Mouse (Mus musculus) mouse trophoblast stem cell (cell line): Measurements from ENCODE around the gene Nmnat3.

Source experiments
- in situ Hi-C, 2 experiments: fragments of 300-500 bp; cut with MseI, MboI; formaldehyde crosslinking; loops; 2 replicates in 1 of 2; 3 replicates in 1 of 2; pipeline ENCODE4 v1.15.1; 2025

Nmnat3 gene

GRCm38 (mm10) chr9:98354919-98355318 is 67.7 kb downstream of the Nmnat3 start:
- in situ Hi-C loops = no loop called here

- in situ Hi-C loops = no loop called here
These were observed 73.8 kb downstream of the Nmnat3 start for GRCm38 (mm10) chr9:98361047-98361446.

GRCm38 (mm10) chr9:98366075-98366474 is 78.8 kb downstream of the Nmnat3 start:
- in situ Hi-C loops = no loop called here

GRCm38 (mm10) chr9:98367333-98367962 is 80.2 kb downstream of the Nmnat3 start:
- in situ Hi-C loops = no loop called here

GRCm38 (mm10) chr9:98369707-98370106 is 82.5 kb downstream of the Nmnat3 start:
- in situ Hi-C loops = no loop called here

- in situ Hi-C loops = no loop called here
These were observed 86.1 kb downstream of the Nmnat3 start for GRCm38 (mm10) chr9:98373358-98373757.

GRCm38 (mm10) chr9:98374897-98375296 is 87.7 kb downstream of the Nmnat3 start:
- in situ Hi-C loops = no loop called here

- in situ Hi-C loops = no loop called here
These were observed 88.3 kb downstream of the Nmnat3 start for GRCm38 (mm10) chr9:98375329-98376170.

- in situ Hi-C loops = no loop called here
These were observed 92.5 kb downstream of the Nmnat3 start for GRCm38 (mm10) chr9:98379736-98380135.

- in situ Hi-C loops = no loop called here
These were observed 93.4 kb downstream of the Nmnat3 start for GRCm38 (mm10) chr9:98380593-98380992.

GRCm38 (mm10) chr9:98387741-98388632 is 100.8 kb downstream of the Nmnat3 start:
- in situ Hi-C loops = no loop called here

- in situ Hi-C loops = no loop called here
These were observed 101.4 kb downstream of the Nmnat3 start for GRCm38 (mm10) chr9:98388633-98388965.

GRCm38 (mm10) chr9:98393496-98393895 is 106.3 kb downstream of the Nmnat3 start:
- in situ Hi-C loops = no loop called here

GRCm38 (mm10) chr9:98397211-98397610 is 110.0 kb downstream of the Nmnat3 start:
- in situ Hi-C loops = no loop called here

GRCm38 (mm10) chr9:98397866-98398265 is 110.6 kb downstream of the Nmnat3 start:
- in situ Hi-C loops = no loop called here

GRCm38 (mm10) chr9:98400185-98400894 is 113.1 kb downstream of the Nmnat3 start:
- in situ Hi-C loops = no loop called here

- in situ Hi-C loops = no loop called here
These were observed 114.4 kb downstream of the Nmnat3 start for GRCm38 (mm10) chr9:98401611-98402010.

GRCm38 (mm10) chr9:98407771-98408170 is 120.5 kb downstream of the Nmnat3 start:
- in situ Hi-C loops = loop anchor here (5.0 kb wide), 1 partner anchor 130 kb away; no protein-coding TSS in a partner anchor

- in situ Hi-C loops = loop anchor here (5.0 kb wide), 1 partner anchor 128 kb away; no protein-coding TSS in a partner anchor
These were observed 121.9 kb downstream of the Nmnat3 start for GRCm38 (mm10) chr9:98409137-98409536.

GRCm38 (mm10) chr9:98415427-98415826 is 128.2 kb downstream of the Nmnat3 start:
- in situ Hi-C loops = no loop called here

- in situ Hi-C loops = no loop called here
These were observed 130.7 kb downstream of the Nmnat3 start for GRCm38 (mm10) chr9:98417919-98418318.
